24 mouse cellular contexts compared by ENCODE assay signal in genomic region chr2:59441681-59442080, GRCm38 (mm10). TPM values are rescaled to one million over a fixed set of nuclear protein-coding genes. Genes with fewer than 3 reads are reported as not detected.
DNase-seq lines count a peak whose midpoint lies in the region; ATAC-seq lines count a peak whose summit lies in the region.
"Had no signal": no experiment of that assay in that cellular context is flagged by ENCODE, and none has a peak within 500 bp of the region (broad histone marks: within the 10 kb centered on the region; RNA-seq: fewer than 3 reads in every experiment).

No protein-coding gene starts in this region.

- H3K27me3 ChIP-seq in kidney, embryonic 15.5 days, result no peaks in the 10 kb centered on the region
- H3K27me3 ChIP-seq: embryonic facial prominence, embryonic 13.5 days; embryonic facial prominence, embryonic 15.5 days; forebrain, embryonic 12.5 days had no signal

- H3K4me3 ChIP-seq in kidney, embryonic 15.5 days (replicated peaks), result no peak overlapping the region
- H3K4me3 ChIP-seq: embryonic facial prominence, embryonic 13.5 days; embryonic facial prominence, embryonic 15.5 days; erythroblast, embryonic 14.5 days; forebrain, embryonic 10.5 days; forebrain, embryonic 12.5 days had no signal

- peaks cover 13% of the 10 kb centered on the region for H3K4me1 ChIP-seq in kidney, embryonic 15.5 days
- H3K4me1 ChIP-seq: forebrain, embryonic 10.5 days had no signal

- H3K27ac ChIP-seq in kidney, embryonic 15.5 days, result no peak overlapping the region
- H3K27ac ChIP-seq: embryonic facial prominence, embryonic 13.5 days; embryonic facial prominence, embryonic 15.5 days; forebrain, embryonic 10.5 days; forebrain, embryonic 12.5 days had no signal

- H3K4me2 ChIP-seq in kidney, embryonic 15.5 days, result no peak overlapping the region
- H3K4me2 ChIP-seq: embryonic facial prominence, embryonic 13.5 days; embryonic facial prominence, embryonic 15.5 days; forebrain, embryonic 12.5 days had no signal

- no peak overlapping the region for H3K9ac ChIP-seq in kidney, embryonic 15.5 days
- H3K9ac ChIP-seq: embryonic facial prominence, embryonic 13.5 days; embryonic facial prominence, embryonic 15.5 days; forebrain, embryonic 12.5 days had no signal

- no peaks in the 10 kb centered on the region for H3K36me3 ChIP-seq in kidney, embryonic 15.5 days
- H3K36me3 ChIP-seq: embryonic facial prominence, embryonic 13.5 days; embryonic facial prominence, embryonic 15.5 days; forebrain, embryonic 10.5 days; forebrain, embryonic 12.5 days had no signal

- WGBS in kidney, embryonic 15.5 days, result 78% methylated on average over 5 of the region's 5 CpGs

- ATAC-seq in kidney, embryonic 15.5 days (replicated peaks; ENCODE audit: low FRiP score), result no peak
- ATAC-seq: forebrain, embryonic 14.5 days had no signal

- H3K9me3 ChIP-seq in kidney, embryonic 15.5 days (replicated peaks), result no peaks in the 10 kb centered on the region
- H3K9me3 ChIP-seq: embryonic facial prominence, embryonic 13.5 days; embryonic facial prominence, embryonic 15.5 days; forebrain, embryonic 10.5 days; forebrain, embryonic 12.5 days had no signal

- DNase-seq in kidney, adult 11 months, result peak; percentile 46
- DNase-seq in kidney, postnatal 4 days, result no peak
- peak; percentile 46 for DNase-seq in kidney, adult 9 months
- no peak for DNase-seq in kidney, postnatal 10 days
- DNase-seq in kidney, postnatal 36 days, result peak; percentile 18 to 34
- DNase-seq: adrenal gland, adult 2 months; adrenal gland, postnatal 10 days; adrenal gland, postnatal 25 days; cerebellum, adult 11 months; cerebellum, adult 18-20 months; cerebellum, adult 8-10 months; cerebellum, adult 9-11 months; cerebellum, postnatal 14 days; cerebellum, postnatal 36 days; embryo, embryonic 11 days had no signal

RNA-seq across cellular contexts. Expression of gene Dapl1, which starts 42.8 kb away (rescaled TPM):
- 6.4 and 6.9 TPM in 2 replicates for polyA plus RNA-seq in kidney, embryonic 15.5 days (2015; fragmentation: Nextera tagmentation; extraction: Ambion mirVana)
- polyA plus RNA-seq: adrenal gland, adult 2 months; brain, embryonic 14.5 days; C2C12; erythroblast, embryonic 14.5 days had no signal

Comparison
In these comparisons a context has a peak if more than half of its experiments do, and no peak if none do; other contexts are left out.
1. DNase-seq: peak in kidney, adult 11 months (single experiment), kidney, adult 9 months (single experiment) and kidney, postnatal 36 days (2 of 2); none in kidney, postnatal 4 days (0 of 2) and kidney, postnatal 10 days (single experiment).